Mouse (Mus musculus) midbrain, embryonic 16.5 days (tissue): Measurements from ENCODE around the gene Acot4. TPM values are rescaled to one million over a fixed set of nuclear protein-coding genes. Genes with fewer than 3 reads are reported as not detected.
"Not testable (repeated sequence)": the region's sequence is repeated elsewhere in the genome, so short reads cannot be mapped to it uniquely, and the experiment has no call there.

Experiments used
- ATAC-seq: fragments of 200-750 bp; cut with Nextera tagmentation; 2 replicates; pipeline ENCODE4 v1.8.0; 2017; ENCODE audit warnings: moderate TSS enrichment
- H3K27ac ChIP-seq: fragments of 300-500 bp; sonication (generic); 2 replicates; pipeline ENCODE4 v1.5.1; 2014; ENCODE audit warnings: mild to moderate bottlenecking, low read length, mixed read lengths
- H3K27me3 ChIP-seq: fragments of 300-500 bp; sonication (generic); 2 replicates; pipeline ENCODE4 v1.6.1; 2014; ENCODE audit warnings: low read depth, low read length, mixed read lengths; ENCODE audit not compliant: control insufficient read depth, insufficient read depth
- H3K36me3 ChIP-seq: fragments of 300-500 bp; sonication (generic); 2 replicates; pipeline ENCODE4 v1.6.1; 2014; ENCODE audit warnings: mild to moderate bottlenecking, low read length, moderate library complexity, mixed read lengths; ENCODE audit not compliant: control insufficient read depth, insufficient read depth
- H3K4me1 ChIP-seq: fragments of 300-500 bp; sonication (generic); 2 replicates; pipeline ENCODE4 v1.6.1; 2014; ENCODE audit warnings: mild to moderate bottlenecking, low read length, mixed read lengths; ENCODE audit not compliant: control insufficient read depth, insufficient read depth
- H3K4me2 ChIP-seq: fragments of 300-500 bp; sonication (generic); 2 replicates; pipeline ENCODE4 v1.6.1; 2014; ENCODE audit warnings: mild to moderate bottlenecking, low read length, mixed read lengths
- H3K4me3 ChIP-seq: fragments of 300-500 bp; sonication (generic); 2 replicates; pipeline ENCODE4 v1.5.1; 2014; ENCODE audit warnings: low read depth, mild to moderate bottlenecking, low read length, moderate library complexity, mixed read lengths
- H3K9ac ChIP-seq: fragments of 300-500 bp; sonication (generic); 2 replicates; pipeline ENCODE4 v1.6.1; 2014; ENCODE audit warnings: low read depth, low read length, mixed read lengths
- H3K9me3 ChIP-seq: fragments of 300-500 bp; sonication (generic); replicated peaks from 2 replicates; pipeline ENCODE4 v1.6.1; 2014; ENCODE audit warnings: mild to moderate bottlenecking, low read length, mixed read lengths; ENCODE audit not compliant: control insufficient read depth, poor library complexity, severe bottlenecking
- WGBS: fragments of 180-500 bp; shearing (Covaris S2); extraction: QIAGEN DNeasy Blood & Tissue Kit; methylation state at CpG from one replicate; pipeline ENCODE4 v1.1.7; 2014; 5-methylcytosine and 5-hydroxymethylcytosine counted together
- polyA plus RNA-seq: library from polyadenylated mRNA; unstranded; fragments of >200 nt; fragmentation: Nextera tagmentation; extraction: Ambion mirVana; gene quantifications from 2 replicates; pipeline ENCODE4 v1.2.1, GENCODE M21; 2015

Gene Acot4
- polyA plus RNA-seq, 1 experiment from 2014 or later = 0.59 TPM

DNA sequence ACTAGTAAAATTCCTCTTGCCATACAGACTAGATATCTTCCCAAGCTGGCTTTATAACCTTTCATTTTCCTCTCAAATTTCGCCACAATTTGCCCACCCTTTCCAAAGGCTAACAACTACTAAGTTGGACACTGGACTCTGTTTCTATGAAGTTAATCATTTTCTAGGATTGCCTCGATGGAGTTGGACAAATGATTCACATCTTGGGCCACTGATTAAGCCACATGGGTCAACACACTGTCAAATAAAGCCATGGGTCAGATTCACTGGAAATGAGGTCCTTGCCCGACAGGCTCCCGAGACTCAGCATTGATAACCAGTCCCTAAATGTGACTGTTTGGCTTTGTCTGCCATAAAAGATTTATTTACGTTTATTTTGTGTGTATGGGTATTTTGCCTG lies 4.1 kb downstream of the Acot4 start:
- WGBS = 93% methylated on average over 5 of the region's 5 CpGs
- Histone ChIP-seq H3K27ac (no peak overlapping the region), H3K9me3 (peaks cover 2% of the 10 kb centered on the region; the same call in 1 of the 2 replicates), H3K36me3 (no peaks in the 10 kb centered on the region), H3K9ac (no peak overlapping the region), H3K27me3 (no peaks in the 10 kb centered on the region), H3K4me1 (no peaks in the 10 kb centered on the region), H3K4me2 (no peak overlapping the region), H3K4me3 (no peak overlapping the region)
- ATAC-seq = no peak

DNA sequence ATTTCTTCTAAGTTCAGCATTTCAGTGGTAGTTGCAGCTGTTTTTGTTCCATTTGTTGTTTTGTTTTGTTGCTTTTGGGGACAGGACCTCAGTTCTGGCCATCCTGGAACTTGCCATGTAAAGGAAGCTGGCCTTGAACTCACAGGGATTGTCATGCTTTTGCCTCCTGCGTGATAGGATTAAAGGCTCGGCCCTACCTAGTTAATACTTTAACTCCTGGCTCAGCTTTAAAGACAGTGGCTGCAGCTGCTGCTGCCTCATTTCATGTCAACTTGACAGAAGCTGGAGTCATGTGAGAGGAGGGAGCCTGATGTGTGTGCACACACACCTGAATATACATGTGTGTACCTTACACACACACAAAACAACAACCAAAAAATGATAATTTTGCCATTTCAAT lies 5.9 kb downstream of the Acot4 start:
- WGBS = 54% methylated on average over 2 of the region's 2 CpGs
- Histone ChIP-seq H3K27me3 (no peaks in the 10 kb centered on the region), H3K4me2 (no peak overlapping the region), H3K27ac (no peak overlapping the region), H3K4me1 (no peaks in the 10 kb centered on the region), H3K9me3 (peaks cover 7% of the 10 kb centered on the region; the same call in 1 of the 2 replicates), H3K4me3 (no peak overlapping the region), H3K36me3 (no peaks in the 10 kb centered on the region), H3K9ac (no peak overlapping the region)
- no peak for ATAC-seq

DNA sequence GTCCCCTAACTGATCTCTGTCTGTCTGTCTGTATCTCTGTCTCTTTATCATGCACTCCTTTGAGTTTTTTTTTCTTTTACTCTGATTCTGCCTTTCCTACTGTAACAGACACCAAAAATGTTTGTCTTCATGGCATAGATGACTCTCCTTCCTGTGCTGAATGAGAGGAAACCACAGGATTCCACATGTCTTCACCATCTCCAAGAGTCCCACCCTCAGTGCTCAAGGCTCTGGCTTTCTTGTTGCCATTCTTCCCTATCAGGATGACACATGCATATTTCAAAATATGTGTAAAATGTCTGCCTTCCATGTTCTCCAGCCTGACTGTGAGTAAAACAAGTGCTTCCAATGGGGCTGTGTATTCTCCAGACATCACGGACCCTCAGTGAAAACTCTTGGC lies 8.7 kb downstream of the Acot4 start:
- H3K4me3 ChIP-seq = no peak overlapping the region
- H3K27me3 ChIP-seq = no peaks in the 10 kb centered on the region; the same call in 1 of the 2 replicates
- WGBS = 93% methylated on average over 1 of the region's 1 CpGs
- no peak overlapping the region for H3K9ac ChIP-seq
- H3K9me3 ChIP-seq = peaks cover 5% of the 10 kb centered on the region; the same call in 1 of the 2 replicates
- no peak overlapping the region for H3K27ac ChIP-seq
- no peak overlapping the region for H3K4me2 ChIP-seq
- no peaks in the 10 kb centered on the region for H3K36me3 ChIP-seq
- H3K4me1 ChIP-seq = no peaks in the 10 kb centered on the region
- ATAC-seq = no peak

DNA sequence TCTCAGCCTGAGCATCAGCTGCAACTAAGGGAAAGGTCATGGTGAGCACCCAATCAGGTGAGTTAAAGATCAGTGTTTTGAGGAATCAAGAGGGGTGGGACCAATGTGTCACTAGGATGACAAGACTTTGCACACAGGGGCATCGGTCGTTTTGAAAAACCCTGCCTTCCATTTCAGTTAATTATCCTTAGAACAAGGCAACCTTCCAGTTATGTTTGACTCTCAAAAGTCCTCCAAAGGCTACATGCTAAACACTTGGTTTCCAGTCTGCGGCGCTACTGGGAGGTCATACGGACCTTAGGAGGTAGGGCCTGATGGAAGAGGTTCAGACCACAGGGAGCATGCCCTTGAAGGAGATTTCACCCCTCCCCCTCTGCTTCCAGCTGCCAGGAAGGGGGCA lies 12.6 kb downstream of the Acot4 start:
- H3K9ac ChIP-seq, H3K27me3 ChIP-seq, H3K36me3 ChIP-seq, H3K9me3 ChIP-seq, H3K4me1 ChIP-seq, H3K4me2 ChIP-seq, H3K27ac ChIP-seq, H3K4me3 ChIP-seq, ATAC-seq: not testable (repeated sequence)
- WGBS = 79% methylated on average over 5 of the region's 5 CpGs

DNA sequence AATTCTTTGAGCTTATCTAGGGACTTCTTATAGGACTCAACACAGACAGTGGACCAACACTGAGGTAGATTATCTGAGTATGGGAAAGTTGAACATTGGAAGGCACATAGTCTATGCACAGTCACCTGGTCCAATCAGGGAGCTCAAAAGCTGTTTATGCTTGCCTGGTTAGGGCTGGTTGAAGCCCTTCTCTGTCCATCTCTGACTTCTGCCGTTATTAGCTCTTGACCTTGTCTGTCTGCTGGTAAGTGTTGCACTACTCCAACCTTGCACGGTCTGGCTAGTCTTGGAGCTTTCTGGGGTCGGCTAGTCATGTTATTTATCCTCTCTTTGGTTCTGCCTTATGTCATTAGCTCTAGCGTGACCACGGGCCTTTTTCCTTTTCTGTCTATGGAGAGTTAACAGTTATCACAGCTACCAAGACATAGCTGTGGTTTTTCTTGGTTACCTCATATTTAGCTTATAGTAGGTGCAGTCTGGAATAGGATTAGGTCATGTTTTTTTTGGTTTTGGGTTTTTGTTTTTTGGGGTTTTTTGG lies 13.8 kb downstream of the Acot4 start, which contains the start of gene Acot3:
TSS of gene Acot3 (plus strand) at position 208 of the 538 bp plus-strand sequence.
- ATAC-seq = no peak
- Histone ChIP-seq H3K9ac (no peak within 1 kb of the TSS), H3K4me3 (peak within 1 kb of the TSS; percentile 46), H3K27me3 (peaks cover 3% of the 10 kb centered on the region; the same call in 1 of the 2 replicates), H3K36me3 (no peaks in the 10 kb centered on the region), H3K4me2 (peak within 1 kb of the TSS; percentile 73), H3K9me3 (peaks cover 5% of the 10 kb centered on the region; the same call in 1 of the 2 replicates), H3K4me1 (peaks cover 4% of the 10 kb centered on the region; the same call in 1 of the 2 replicates), H3K27ac (no peak within 1 kb of the TSS)
- WGBS = 73% methylated on average over 5 of the region's 5 CpGs

DNA sequence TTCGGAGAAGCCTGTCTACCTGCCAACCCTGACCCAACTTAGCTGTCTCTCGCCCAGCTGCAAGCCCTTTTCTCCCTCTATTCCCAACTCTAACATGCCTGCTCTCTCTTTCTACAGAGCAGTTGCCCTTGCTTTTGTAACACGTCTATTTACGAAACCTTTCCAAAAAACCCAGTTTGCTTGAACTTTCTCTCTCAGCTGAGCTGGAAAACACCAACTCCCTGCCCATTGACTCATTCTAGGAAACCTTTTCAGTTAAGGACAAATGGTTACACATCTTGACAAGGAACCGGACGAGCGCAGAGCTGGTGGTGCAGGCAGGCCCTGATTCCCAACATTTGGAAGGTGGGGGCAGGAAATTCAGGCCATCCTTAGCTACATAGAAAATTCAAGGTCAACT lies 14.4 kb downstream of the Acot4 start:
- Histone ChIP-seq H3K36me3 (no peaks in the 10 kb centered on the region), H3K9ac (no peak overlapping the region), H3K27me3 (peaks cover 3% of the 10 kb centered on the region; the same call in 1 of the 2 replicates), H3K9me3 (peaks cover 5% of the 10 kb centered on the region; the same call in 1 of the 2 replicates), H3K4me3 (no peak overlapping the region), H3K27ac (no peak overlapping the region), H3K4me1 (peaks cover 4% of the 10 kb centered on the region; the same call in 1 of the 2 replicates), H3K4me2 (peak overlapping the region; percentile 73; the same call in 1 of the 2 replicates)
- WGBS = 94% methylated on average over 7 of the region's 7 CpGs
- ATAC-seq = no peak

DNA sequence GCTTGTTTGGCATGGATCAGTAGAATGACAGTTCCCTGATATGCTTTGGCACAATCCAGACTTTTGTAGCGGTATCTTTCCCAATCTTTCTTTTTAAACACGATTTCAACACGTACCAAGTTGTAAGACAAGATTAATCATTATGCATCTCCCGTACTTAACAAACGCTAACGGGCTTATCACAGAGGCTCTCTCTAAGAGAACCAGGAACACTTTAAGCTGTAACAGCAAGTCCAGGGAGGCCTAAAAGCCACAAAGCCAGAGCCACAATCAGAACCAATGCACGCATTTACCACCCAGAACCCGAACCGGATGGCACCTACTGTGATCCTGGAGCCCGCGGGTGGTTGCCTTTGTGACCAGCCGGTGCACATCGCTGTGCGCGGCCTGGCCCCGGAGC lies 15.0 kb downstream of the Acot4 start:
- Histone ChIP-seq H3K9me3 (peaks cover 4% of the 10 kb centered on the region; the same call in 1 of the 2 replicates), H3K27ac (no peak overlapping the region), H3K4me3 (peak overlapping the region; percentile 46), H3K4me1 (peaks cover 4% of the 10 kb centered on the region; the same call in 1 of the 2 replicates), H3K9ac (peak overlapping the region; percentile 53), H3K36me3 (no peaks in the 10 kb centered on the region), H3K27me3 (peaks cover 3% of the 10 kb centered on the region; the same call in 1 of the 2 replicates), H3K4me2 (peak overlapping the region; percentile 73)
- ATAC-seq = no peak
- WGBS = 8% methylated on average over 16 of the region's 16 CpGs

DNA sequence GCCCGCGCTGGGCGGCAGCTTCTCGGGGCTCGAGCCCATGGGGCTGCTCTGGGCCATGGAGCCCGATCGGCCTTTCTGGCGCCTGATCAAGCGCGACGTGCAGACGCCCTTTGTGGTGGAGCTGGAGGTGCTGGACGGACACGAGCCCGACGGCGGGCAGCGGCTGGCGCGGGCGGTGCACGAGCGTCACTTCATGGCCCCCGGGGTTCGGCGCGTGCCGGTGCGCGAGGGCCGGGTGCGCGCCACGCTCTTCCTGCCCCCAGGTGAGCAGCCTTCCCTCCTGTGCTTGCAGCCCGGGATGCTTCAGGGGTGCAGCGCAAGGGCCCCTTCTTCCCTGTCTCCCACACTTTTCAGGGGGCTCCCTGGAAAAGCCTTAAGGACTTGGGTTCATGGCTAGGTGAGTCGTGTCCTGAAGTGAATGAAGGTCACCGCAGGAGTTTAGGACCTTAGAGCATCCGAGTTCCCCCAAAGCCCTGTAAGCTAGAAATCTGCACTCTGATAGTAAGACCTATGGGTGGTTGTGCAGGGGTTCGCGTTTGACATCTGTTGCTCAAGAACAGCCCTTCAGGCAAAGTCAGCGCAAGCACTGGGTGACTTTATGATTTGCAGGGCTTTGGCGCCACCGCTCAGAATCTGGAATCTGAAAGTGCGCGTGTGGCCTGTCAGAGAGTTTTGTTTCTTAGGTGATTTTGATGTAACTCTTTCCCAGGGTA lies 15.7 kb downstream of the Acot4 start:
- Histone ChIP-seq H3K4me1 (peaks cover 4% of the 10 kb centered on the region; the same call in 1 of the 2 replicates), H3K9ac (peak overlapping the region; percentile 53), H3K4me2 (peak overlapping the region; percentile 73), H3K9me3 (no peaks in the 10 kb centered on the region), H3K4me3 (peak overlapping the region; percentile 46), H3K36me3 (no peaks in the 10 kb centered on the region), H3K27ac (no peak overlapping the region), H3K27me3 (peaks cover 3% of the 10 kb centered on the region; the same call in 1 of the 2 replicates)
- 3% methylated on average over 28 of the region's 46 CpGs for WGBS
- ATAC-seq = peak; percentile 14; the same call in 1 of the 2 replicates

DNA sequence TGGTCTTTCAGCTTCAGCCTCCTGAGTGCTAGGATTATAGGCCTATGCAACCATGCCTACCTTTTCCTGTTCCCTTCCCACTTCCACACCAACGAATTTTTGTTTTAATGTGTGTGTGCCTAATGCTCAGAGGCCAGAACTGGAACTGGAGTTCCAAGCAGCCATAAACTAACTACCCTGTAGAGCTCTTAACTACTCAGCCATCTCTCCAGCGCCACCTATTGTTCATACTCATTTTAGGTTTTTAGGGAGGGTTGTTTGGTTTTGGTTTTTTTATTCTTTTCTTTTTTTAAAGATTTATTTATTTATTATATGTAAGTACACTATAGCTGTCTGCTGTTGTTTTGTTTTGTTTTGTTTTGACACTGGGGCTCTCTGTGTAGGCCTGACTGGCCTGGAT lies 22.8 kb downstream of the Acot4 start:
- H3K4me2 ChIP-seq = no peak overlapping the region

More for the DNA sequence above, 22.8 kb downstream of the Acot4 start:
- no peak for ATAC-seq
- Histone ChIP-seq H3K36me3 (no peaks in the 10 kb centered on the region), H3K27me3 (no peaks in the 10 kb centered on the region; the same call in 1 of the 2 replicates), H3K9me3 (no peaks in the 10 kb centered on the region), H3K27ac (no peak overlapping the region), H3K4me3 (no peak overlapping the region), H3K4me1 (no peaks in the 10 kb centered on the region), H3K9ac (no peak overlapping the region)
- 39% methylated on average over 2 of the region's 2 CpGs for WGBS
